Mouse (Mus musculus): Measurements from ENCODE around the gene Hivep2. TPM values are rescaled to one million over a fixed set of nuclear protein-coding genes. Genes with fewer than 3 reads are reported as not detected.
A peak's percentile ranks its signal among the peaks of the same experiment; 100 is the strongest.

Gene Hivep2
- total RNA-seq, 2 experiments from 2014 or later, result 250 to 257 TPM

- DNase-seq (ENCODE audit: low spot score in 2 of 2), result no peak
- intact Hi-C loops (cut with DNase I), result no loop called here
Observed at GRCm38 (mm10) chr10:14189050-14189449, 223.2 kb downstream of the Hivep2 start.

- no peak for DNase-seq (ENCODE audit: low spot score in 2 of 2)
- intact Hi-C loops (cut with DNase I), result loop anchor here (10.0 kb wide), 3 partner anchors 146 to 636 kb away; partner anchors contain the start of genes Adat2, Aig1 and Pex3
Observed at GRCm38 (mm10) chr10:14191202-14191601, 225.3 kb downstream of the Hivep2 start.

- no peak for DNase-seq (ENCODE audit: low spot score in 2 of 2)
- intact Hi-C loops (cut with DNase I), result loop anchor here (10.0 kb wide), 3 partner anchors 147 to 637 kb away; partner anchors contain the start of genes Adat2, Aig1 and Pex3
Observed at GRCm38 (mm10) chr10:14192156-14192555, 226.3 kb downstream of the Hivep2 start.

GRCm38 (mm10) chr10:14193702-14194101 is 227.8 kb downstream of the Hivep2 start:
- no peak for DNase-seq (ENCODE audit: low spot score in 2 of 2)
- intact Hi-C loops (cut with DNase I), result loop anchor here (10.0 kb wide), 3 partner anchors 149 to 639 kb away; partner anchors contain the start of genes Adat2, Aig1 and Pex3

- intact Hi-C loops (cut with DNase I), result loop anchor here (2.0 to 10.0 kb wide), 7 partner anchors 15 to 641 kb away; partner anchors contain the start of genes Adat2, Aig1, Hivep2 and Pex3
- DNase-seq (ENCODE audit: low spot score in 2 of 2), result peak; percentile 78 to 82
Observed at GRCm38 (mm10) chr10:14195778-14196650, 230.1 kb downstream of the Hivep2 start.

GRCm38 (mm10) chr10:14196785-14197184 is 230.9 kb downstream of the Hivep2 start:
- intact Hi-C loops (cut with DNase I), result loop anchor here (2.0 to 10.0 kb wide), 7 partner anchors 14 to 642 kb away; partner anchors contain the start of genes Adat2, Aig1, Hivep2 and Pex3
- peak; percentile 48 to 59 for DNase-seq (ENCODE audit: low spot score in 2 of 2)

GRCm38 (mm10) chr10:14197261-14197660 is 231.4 kb downstream of the Hivep2 start:
- no peak for DNase-seq (ENCODE audit: low spot score in 2 of 2)
- intact Hi-C loops (cut with DNase I), result loop anchor here (2.0 to 10.0 kb wide), 7 partner anchors 14 to 642 kb away; partner anchors contain the start of genes Adat2, Aig1, Hivep2 and Pex3

- DNase-seq (ENCODE audit: low spot score in 2 of 2), result no peak
- intact Hi-C loops (cut with DNase I), result loop anchor here (5.0 to 10.0 kb wide), 5 partner anchors 52 to 645 kb away; partner anchors contain the start of genes Adat2, Aig1 and Pex3
Observed at GRCm38 (mm10) chr10:14199332-14199731, 233.5 kb downstream of the Hivep2 start.

- intact Hi-C loops (cut with DNase I), result no loop called here
- no peak for DNase-seq (ENCODE audit: low spot score in 2 of 2)
Observed at GRCm38 (mm10) chr10:14200310-14200709, 234.4 kb downstream of the Hivep2 start.

Other genes with a start within 250 kb of the Hivep2 start
- 10 to 100 TPM; 61.1 to 64.1 TPM for gene Aig1, start 97.1 kb upstream of the Hivep2 start, total RNA-seq (2021)